Mouse (Mus musculus): Measurements from ENCODE around the gene Vmn1r45.
"Not testable (repeated sequence)": the region's sequence is repeated elsewhere in the genome, so short reads cannot be mapped to it uniquely, and the experiment has no call there.

Gene Vmn1r45

DNA sequence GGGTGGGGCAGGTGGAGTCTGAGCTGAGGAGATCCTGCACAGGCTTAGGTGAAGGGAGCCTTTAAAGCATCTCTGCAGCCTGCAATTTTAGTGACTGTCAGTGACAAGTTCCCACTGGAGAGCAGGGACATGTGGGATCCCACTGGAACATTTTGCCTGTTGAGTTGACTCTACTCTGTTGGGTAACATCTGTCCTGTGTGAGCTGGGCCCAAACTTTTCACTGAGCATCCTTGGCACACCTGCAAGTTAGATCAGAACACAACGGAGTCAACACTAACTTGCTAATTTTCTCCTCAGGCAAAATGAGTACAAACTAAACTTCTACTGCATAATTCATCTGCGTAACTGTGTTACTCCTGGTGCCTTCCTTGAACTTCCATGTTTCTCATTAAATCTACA, at the start of gene Vmn1r45:
Gene Vmn1r45, minus strand, starts transcription at position 101 of the 400 bp plus-strand sequence.
- DNase-seq: not testable (repeated sequence)

DNA sequence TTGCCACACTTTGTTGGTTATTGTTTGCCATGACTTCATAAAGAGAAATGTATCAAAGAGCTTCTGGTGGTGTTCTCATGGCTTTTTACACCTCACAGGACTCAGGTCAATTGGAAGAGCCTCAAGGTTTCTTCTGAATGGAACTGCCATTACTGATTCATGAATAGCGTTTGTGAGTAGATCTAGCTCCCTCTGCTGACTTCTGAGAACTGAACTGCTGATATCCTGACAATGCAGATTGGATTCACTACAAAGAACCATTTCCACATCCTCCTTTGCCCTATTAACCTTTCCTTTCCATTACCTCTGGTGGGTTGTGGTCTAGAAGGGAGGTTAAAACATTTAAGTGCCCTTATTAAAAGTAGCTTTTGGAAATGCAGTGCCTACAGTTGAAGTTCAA, 45.6 kb upstream of the Vmn1r45 start:
- DNase-seq: no peak

DNA sequence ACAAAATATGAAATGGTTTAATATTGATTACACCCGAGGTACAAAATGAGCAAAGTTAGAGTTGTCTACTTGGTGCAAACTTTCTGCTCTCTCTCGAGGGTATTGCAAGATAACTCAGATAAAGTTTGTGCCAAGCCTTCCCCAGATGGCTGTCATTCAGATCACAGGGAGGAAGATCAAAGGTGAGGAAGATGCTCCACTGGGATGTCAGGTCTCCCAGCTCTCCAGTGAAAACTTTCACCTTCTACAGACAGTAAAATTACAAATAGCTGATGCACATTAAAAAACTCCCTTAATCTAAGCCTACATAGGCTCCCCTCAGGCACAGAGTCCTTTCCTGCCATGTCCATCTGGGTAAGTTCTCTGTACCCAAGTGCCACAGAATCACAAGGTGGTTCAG, 28.6 kb upstream of the Vmn1r45 start, which contains the start of gene Vmn1r46:
Gene Vmn1r46, plus strand, starts transcription at position 301 of the 400 bp plus-strand sequence.
- no peak for DNase-seq

DNA sequence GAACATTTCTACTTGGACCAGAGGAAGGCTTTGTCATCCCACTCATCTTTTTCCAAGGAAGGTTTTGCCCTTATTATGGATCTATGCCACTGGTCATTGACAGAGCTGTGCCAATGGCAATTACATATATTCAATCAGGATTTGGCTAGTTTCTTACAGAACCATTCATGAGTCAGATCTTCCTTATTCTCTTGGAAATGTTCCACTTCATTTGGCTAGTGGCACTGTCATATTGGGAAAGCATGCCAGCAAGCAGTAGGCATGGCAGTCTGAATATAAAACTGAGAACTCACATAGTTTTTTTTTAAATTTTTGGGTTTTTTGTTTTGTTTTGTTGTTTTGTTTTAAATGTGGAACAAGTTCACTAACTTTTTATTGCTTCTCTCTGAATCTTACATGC, 25.9 kb upstream of the Vmn1r45 start:
- DNase-seq: no peak

DNA sequence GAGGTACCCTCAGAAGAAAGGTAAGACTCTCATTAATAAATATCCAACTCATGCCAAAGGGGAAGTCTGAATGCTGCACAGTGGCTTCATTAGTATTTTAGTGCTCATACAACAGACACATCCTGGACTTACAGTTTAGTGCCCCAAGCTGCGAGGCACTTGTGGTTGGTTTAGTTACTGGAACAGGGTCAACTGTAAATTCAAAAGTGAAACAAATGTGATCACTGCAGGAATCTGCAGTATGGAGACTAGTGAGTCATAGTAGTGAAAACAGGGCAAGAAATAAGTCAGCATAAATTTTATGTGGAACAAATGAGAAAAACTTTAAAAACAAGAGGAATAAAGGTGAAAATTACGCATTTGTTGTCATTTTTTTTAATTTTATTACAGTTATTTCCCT, 13.2 kb upstream of the Vmn1r45 start:
- DNase-seq: no peak

DNA sequence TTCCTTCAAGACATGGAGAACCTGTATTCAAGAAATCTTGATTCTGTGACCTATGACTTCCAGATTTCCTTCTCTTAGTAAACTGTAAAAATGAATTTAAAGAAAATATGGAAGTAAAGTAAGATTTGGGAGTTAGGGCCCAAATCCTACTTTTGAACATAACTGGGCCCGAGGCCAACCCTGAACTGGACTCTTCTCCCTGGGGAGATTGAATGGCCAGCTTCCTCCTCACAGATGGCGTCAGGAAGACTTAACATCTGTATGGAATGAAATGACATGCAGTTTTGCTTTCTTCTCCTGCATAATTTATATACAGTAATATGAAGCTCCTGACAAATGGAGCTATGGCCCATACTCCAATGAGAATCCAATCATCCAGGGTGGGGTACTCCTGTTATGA, 528 bp upstream of the Vmn1r45 start:
- no peak for DNase-seq

DNA sequence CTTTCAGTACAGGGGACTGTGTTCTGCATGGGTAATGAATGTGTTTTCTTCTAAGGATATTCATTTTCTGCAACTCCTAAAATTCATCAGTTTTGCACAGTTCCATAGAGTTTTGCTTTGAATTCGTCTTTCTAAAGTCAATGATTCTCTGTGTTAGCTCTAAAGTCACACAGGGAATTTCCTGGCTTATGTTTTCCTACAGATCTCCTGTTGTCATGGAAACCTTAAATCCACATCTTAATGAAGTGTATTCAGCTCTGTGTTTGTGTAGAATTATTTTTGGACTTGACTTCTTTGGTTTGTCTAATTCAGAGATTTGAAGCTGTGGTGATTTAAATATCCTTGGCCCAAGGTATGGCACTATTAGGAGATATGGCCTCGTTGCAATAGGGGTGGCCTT, 56.6 kb downstream of the Vmn1r45 start:
- DNase-seq: no peak

DNA sequence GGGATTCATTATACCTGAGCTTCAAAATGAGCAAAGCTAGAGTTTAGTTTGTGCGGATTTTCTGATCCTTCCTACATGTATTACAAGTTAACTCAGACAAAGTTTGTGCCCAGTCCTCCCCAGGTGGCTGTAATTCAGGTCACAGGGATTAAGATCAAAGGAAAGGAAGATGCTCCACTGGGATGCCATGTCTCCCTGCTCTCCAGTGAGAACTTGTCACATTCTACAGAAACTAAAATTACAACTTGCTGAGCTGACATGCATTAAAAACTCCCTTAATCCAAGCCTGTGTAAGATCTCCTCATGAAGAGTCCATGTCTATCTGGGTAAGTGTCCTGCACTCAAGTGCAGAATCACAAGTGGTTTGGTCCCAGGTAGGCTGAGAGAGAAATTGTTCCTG, 57.0 kb downstream of the Vmn1r45 start, which contains the start of gene Vmn1r44:
Gene Vmn1r44, plus strand, starts transcription at position 301 of the 400 bp plus-strand sequence.
- no peak for DNase-seq

All from thymus, postnatal 4 days (tissue).